Mouse (Mus musculus): ENCODE results near the gene Psmd14. TPM values are rescaled to one million over a fixed set of nuclear protein-coding genes. Genes with fewer than 3 reads are reported as not detected.

The Psmd14 gene
- polyA plus RNA-seq, 2 experiments = 79.3 to 175 TPM

DNA sequence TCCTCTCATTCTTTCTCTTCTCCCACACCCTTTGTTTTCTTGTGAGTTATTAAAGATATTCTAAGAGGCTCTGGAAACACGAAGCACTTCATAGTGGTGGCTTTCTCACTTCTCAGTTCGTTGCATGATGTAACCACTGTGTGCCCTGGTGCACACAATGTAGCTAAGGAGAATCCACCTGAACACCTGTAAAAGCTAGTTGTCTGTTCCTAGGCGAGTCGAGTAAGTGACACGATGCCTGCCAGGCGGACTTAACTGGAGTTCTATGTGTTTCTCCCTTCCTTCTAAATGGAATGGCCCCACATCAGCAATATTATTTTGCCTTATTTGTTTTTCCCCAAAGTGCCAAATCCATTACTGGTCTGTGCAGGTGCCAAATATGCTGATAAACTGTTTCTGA, 101.6 kb downstream of the Psmd14 start:
- no peak overlapping the region for H3K4me3 ChIP-seq (replicated peaks; ENCODE audit: low read length)
- H3K36me3 ChIP-seq (ENCODE audit: control insufficient read depth, insufficient read depth, low read length) = no peaks in the 10 kb centered on the region
- WGBS = 10% methylated on average over 6 of the region's 6 CpGs
- H3K9me3 ChIP-seq (ENCODE audit: control insufficient read depth, low read length) = no peaks in the 10 kb centered on the region
- no peak overlapping the region for H3K27ac ChIP-seq (replicated peaks; ENCODE audit: low read depth, low read length)
- H3K27me3 ChIP-seq (ENCODE audit: control insufficient read depth, insufficient read depth, low read length) = peaks cover 66% of the 10 kb centered on the region
- no peak overlapping the region for H3K9ac ChIP-seq (ENCODE audit: low read depth, low read length, severe bottlenecking)
- H3K4me1 ChIP-seq (ENCODE audit: control insufficient read depth, insufficient read depth, low read length) = peaks cover 8% of the 10 kb centered on the region
- DNase-seq (ENCODE audit: low spot score) (no peak), ATAC-seq (ENCODE audit: low FRiP score, low read depth) (no peak)
- no peak for TF ChIP-seq POLR2A (IDR thresholded peaks at IDR 0.05; ENCODE audit: borderline replicate concordance, extremely low read depth, insufficient read depth, insufficient read length)
- H3K4me2 ChIP-seq (replicated peaks; ENCODE audit: low read depth, low read length, severe bottlenecking) = no peak overlapping the region

DNA sequence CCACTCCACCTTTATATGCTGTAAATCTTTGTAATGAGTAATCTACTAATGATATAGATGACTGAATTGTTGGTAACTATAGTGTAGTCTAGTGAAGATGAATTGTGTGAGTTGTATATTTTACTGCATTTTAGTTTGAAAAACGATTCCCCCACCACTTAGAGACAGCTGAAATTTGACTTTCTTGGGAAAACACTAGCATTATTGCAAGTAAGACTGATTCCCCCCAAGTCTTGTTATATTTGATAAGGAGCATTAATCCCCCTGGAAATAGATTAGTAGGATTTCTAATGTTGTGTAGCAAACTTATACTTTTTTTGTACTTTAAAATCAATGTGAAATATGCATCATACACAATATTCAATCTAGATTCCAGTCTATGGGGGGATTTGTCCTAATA, 102.0 kb downstream of the Psmd14 start:
- ATAC-seq (ENCODE audit: low FRiP score, low read depth) (no peak), DNase-seq (ENCODE audit: low spot score) (no peak)
- H3K4me3 ChIP-seq (replicated peaks; ENCODE audit: low read length) = no peak overlapping the region
- H3K4me2 ChIP-seq (replicated peaks; ENCODE audit: low read depth, low read length, severe bottlenecking) = no peak overlapping the region
- peaks cover 62% of the 10 kb centered on the region for H3K27me3 ChIP-seq (ENCODE audit: control insufficient read depth, insufficient read depth, low read length)
- no peaks in the 10 kb centered on the region for H3K9me3 ChIP-seq (ENCODE audit: control insufficient read depth, low read length)
- no peak overlapping the region for H3K27ac ChIP-seq (replicated peaks; ENCODE audit: low read depth, low read length)
- H3K4me1 ChIP-seq (ENCODE audit: control insufficient read depth, insufficient read depth, low read length) = peaks cover 8% of the 10 kb centered on the region
- TF ChIP-seq POLR2A (IDR thresholded peaks at IDR 0.05; ENCODE audit: borderline replicate concordance, extremely low read depth, insufficient read depth, insufficient read length) = no peak
- H3K9ac ChIP-seq (ENCODE audit: low read depth, low read length, severe bottlenecking) = no peak overlapping the region
- no peaks in the 10 kb centered on the region for H3K36me3 ChIP-seq (ENCODE audit: control insufficient read depth, insufficient read depth, low read length)
- WGBS = 21% methylated on average over 1 of the region's 1 CpGs

DNA sequence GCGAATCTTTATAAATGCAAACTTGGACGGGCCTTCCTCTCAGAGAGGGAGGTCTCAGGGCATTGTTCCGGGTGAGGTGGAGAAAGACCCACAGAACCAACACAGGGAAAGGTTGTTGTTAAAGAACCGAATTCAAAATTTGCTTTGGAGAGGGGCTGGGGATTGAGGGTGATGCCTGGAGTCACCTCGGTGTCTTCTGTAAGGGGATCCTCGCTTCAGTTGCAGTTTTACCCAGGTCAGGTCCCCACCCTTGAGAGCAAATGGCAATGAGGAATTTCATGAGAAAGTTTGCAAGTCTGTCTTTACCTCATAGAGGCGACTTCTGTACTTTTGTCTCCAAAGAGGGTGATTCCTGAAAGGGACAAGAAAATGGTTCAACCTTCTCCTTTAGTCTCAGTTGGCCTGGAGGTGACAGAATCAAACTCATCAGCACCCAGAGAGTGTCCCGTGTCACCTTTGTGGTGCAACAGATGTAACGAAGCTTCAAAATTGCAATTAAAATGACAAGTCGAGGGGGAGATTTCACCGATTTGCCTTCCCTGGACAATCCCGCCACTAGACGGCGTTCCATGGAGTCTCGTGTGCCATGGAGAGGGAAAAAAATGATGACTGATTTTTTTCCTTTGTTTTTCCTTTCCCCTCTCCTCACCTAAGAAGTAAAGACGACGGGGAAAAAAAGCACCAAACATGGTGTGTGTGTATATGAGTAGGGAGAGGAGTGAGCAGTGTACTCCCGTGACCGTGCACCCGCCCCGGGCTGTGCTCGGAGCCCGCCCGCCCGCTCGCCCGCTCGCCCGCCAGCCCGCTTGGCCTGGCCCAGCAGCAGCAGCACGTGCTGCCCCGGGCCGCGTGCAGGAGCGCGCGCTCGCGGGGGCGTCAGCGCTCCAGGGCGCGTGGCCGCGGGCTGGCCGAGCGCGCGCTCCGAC, 103.3 kb downstream of the Psmd14 start:
- WGBS = 3% methylated on average over 28 of the region's 50 CpGs
- Histone ChIP-seq H3K36me3 (ENCODE audit: control insufficient read depth, insufficient read depth, low read length) (no peaks in the 10 kb centered on the region), H3K4me2 (replicated peaks; ENCODE audit: low read depth, low read length, severe bottlenecking) (peak overlapping the region; percentile 68), H3K4me3 (replicated peaks; ENCODE audit: low read length) (peak overlapping the region; percentile 37), H3K9me3 (ENCODE audit: control insufficient read depth, low read length) (no peaks in the 10 kb centered on the region), H3K9ac (ENCODE audit: low read depth, low read length, severe bottlenecking) (peak overlapping the region; percentile 77), H3K27me3 (ENCODE audit: control insufficient read depth, insufficient read depth, low read length) (peaks cover 49% of the 10 kb centered on the region), H3K27ac (replicated peaks; ENCODE audit: low read depth, low read length) (no peak overlapping the region; the same call in 1 of the 2 replicates), H3K4me1 (ENCODE audit: control insufficient read depth, insufficient read depth, low read length) (peaks cover 8% of the 10 kb centered on the region)
- DNase-seq (ENCODE audit: low spot score) (no peak), ATAC-seq (ENCODE audit: low FRiP score, low read depth) (peak; percentile 70)
- no peak for TF ChIP-seq POLR2A (IDR thresholded peaks at IDR 0.05; ENCODE audit: borderline replicate concordance, extremely low read depth, insufficient read depth, insufficient read length)

DNA sequence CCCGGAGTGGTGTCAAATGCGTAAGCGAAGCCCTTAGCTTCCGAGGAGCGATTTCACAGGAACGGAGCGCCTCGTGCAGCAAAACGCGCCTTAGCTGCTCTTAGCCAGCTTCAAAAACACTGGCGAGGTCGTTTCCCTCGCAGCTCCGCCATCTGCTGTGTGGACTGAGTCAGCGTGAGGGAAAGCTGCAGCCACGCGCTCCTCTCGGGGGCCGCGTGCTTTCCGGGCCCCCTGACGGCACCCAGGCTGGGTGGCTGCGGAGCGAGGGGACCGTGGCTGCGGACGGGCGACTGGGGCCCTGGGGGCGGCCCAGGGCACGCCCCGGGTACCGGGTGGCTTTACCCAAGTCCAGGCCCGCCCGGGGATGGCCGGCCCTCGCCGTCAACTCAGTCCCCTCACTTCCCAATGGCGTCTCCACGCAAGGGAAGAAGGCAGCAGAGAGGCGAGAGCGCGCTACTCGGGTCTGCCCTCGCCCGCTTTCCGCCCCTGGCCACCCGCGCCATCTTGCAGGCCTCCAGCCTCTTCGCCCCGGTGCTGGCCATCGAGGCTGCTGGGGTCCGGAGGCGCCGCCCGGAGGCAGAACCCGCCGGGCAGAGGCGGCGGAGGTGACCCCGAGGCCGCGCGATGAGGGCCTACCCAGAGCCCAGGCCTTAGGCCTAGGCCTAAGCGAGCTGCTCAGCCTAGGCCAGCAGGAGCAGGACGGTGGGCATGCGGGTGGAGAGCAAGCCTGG, 104.3 kb downstream of the Psmd14 start:
- H3K4me1 ChIP-seq (ENCODE audit: control insufficient read depth, insufficient read depth, low read length) = peaks cover 8% of the 10 kb centered on the region
- no peaks in the 10 kb centered on the region for H3K36me3 ChIP-seq (ENCODE audit: control insufficient read depth, insufficient read depth, low read length)
- H3K27me3 ChIP-seq (ENCODE audit: control insufficient read depth, insufficient read depth, low read length) = peaks cover 40% of the 10 kb centered on the region
- peak overlapping the region; percentile 68 for H3K4me2 ChIP-seq (replicated peaks; ENCODE audit: low read depth, low read length, severe bottlenecking)
- H3K4me3 ChIP-seq (replicated peaks; ENCODE audit: low read length) = peak overlapping the region; percentile 37
- ATAC-seq (ENCODE audit: low FRiP score, low read depth) (peak; percentile 58), DNase-seq (ENCODE audit: low spot score) (peak; percentile 64)
- no peak for TF ChIP-seq POLR2A (IDR thresholded peaks at IDR 0.05; ENCODE audit: borderline replicate concordance, extremely low read depth, insufficient read depth, insufficient read length)
- H3K9ac ChIP-seq (ENCODE audit: low read depth, low read length, severe bottlenecking) = peak overlapping the region; percentile 77
- no peaks in the 10 kb centered on the region for H3K9me3 ChIP-seq (ENCODE audit: control insufficient read depth, low read length)
- 18% methylated on average over 22 of the region's 66 CpGs for WGBS
- peak overlapping the region; percentile 84 for H3K27ac ChIP-seq (replicated peaks; ENCODE audit: low read depth, low read length)

DNA sequence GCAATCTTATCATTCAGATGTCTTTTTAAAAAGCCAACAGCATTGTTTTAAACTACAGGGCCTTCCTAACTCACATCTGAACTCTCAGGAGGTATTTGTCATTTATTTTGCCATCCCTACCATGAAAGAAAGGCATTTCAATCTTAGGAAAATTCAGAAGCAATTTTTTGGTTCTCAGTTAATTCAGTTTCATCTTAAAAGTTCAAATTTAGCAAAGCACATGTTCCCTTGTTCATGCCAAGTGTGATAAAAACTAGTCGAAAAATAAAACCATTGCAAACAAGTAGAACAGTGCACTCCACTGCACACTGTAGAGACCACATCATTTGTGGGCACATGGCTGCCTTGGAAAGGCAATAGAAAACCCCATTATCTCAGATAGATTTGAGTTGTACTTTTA, 106.7 kb downstream of the Psmd14 start:
- Histone ChIP-seq H3K9me3 (ENCODE audit: control insufficient read depth, low read length) (no peaks in the 10 kb centered on the region), H3K4me1 (ENCODE audit: control insufficient read depth, insufficient read depth, low read length) (peaks cover 5% of the 10 kb centered on the region), H3K36me3 (ENCODE audit: control insufficient read depth, insufficient read depth, low read length) (no peaks in the 10 kb centered on the region), H3K27me3 (ENCODE audit: control insufficient read depth, insufficient read depth, low read length) (peaks cover 17% of the 10 kb centered on the region), H3K4me3 (replicated peaks; ENCODE audit: low read length) (no peak overlapping the region), H3K9ac (ENCODE audit: low read depth, low read length, severe bottlenecking) (no peak overlapping the region), H3K27ac (replicated peaks; ENCODE audit: low read depth, low read length) (no peak overlapping the region), H3K4me2 (replicated peaks; ENCODE audit: low read depth, low read length, severe bottlenecking) (no peak overlapping the region)
- no peak for TF ChIP-seq POLR2A (IDR thresholded peaks at IDR 0.05; ENCODE audit: borderline replicate concordance, extremely low read depth, insufficient read depth, insufficient read length)
- WGBS = 83% methylated on average over 1 of the region's 1 CpGs
- ATAC-seq (ENCODE audit: low FRiP score, low read depth) (no peak), DNase-seq (ENCODE audit: low spot score) (no peak)
